ENCODE assay signal across 9 mouse cellular contexts in genomic region chr4:118446415-118447153, GRCm38 (mm10). TPM values are rescaled to one million over a fixed set of nuclear protein-coding genes. Genes with fewer than 3 reads are reported as not detected.
DNase-seq lines count a peak whose midpoint lies in the region; ATAC-seq lines count a peak whose summit lies in the region.
"Had no signal": no experiment of that assay in that cellular context is flagged by ENCODE, and none has a peak within 500 bp of the region (broad histone marks: within the 10 kb centered on the region; RNA-seq: fewer than 3 reads in every experiment).

No protein-coding gene starts in this region.

- ATAC-seq in heart, embryonic 14.5 days (ENCODE audit: insufficient number of reproducible peaks, insufficient read depth, low FRiP score, low read depth): no peak
- ATAC-seq in intestine, embryonic 14.5 days (replicated peaks; ENCODE audit: low FRiP score, low TSS enrichment, low read depth): no peak; the same call in 1 of the 2 replicates
- ATAC-seq in midbrain, embryonic 16.5 days: no peak; the same call in none of the 2 replicates

- H3K27me3 ChIP-seq in heart, embryonic 14.5 days (ENCODE audit: control insufficient read depth, insufficient read depth, low read length): no peaks in the 10 kb centered on the region
- H3K27me3 ChIP-seq in intestine, embryonic 14.5 days (replicated peaks; ENCODE audit: control insufficient read depth, insufficient read depth, low read length): no peaks in the 10 kb centered on the region
- no peaks in the 10 kb centered on the region for H3K27me3 ChIP-seq in midbrain, embryonic 16.5 days (ENCODE audit: control insufficient read depth, insufficient read depth, low read depth, low read length)

- no peaks in the 10 kb centered on the region for H3K36me3 ChIP-seq in heart, embryonic 14.5 days (ENCODE audit: control insufficient read depth, insufficient read depth, low read length)
- H3K36me3 ChIP-seq in intestine, embryonic 14.5 days (ENCODE audit: control insufficient read depth, insufficient read depth, low read length): no peaks in the 10 kb centered on the region
- H3K36me3 ChIP-seq in midbrain, embryonic 16.5 days (ENCODE audit: control insufficient read depth, insufficient read depth, low read length): no peaks in the 10 kb centered on the region

- no peaks in the 10 kb centered on the region for H3K9me3 ChIP-seq in heart, embryonic 14.5 days (ENCODE audit: control insufficient read depth, low read length)
- no peaks in the 10 kb centered on the region for H3K9me3 ChIP-seq in intestine, embryonic 14.5 days (ENCODE audit: control insufficient read depth, low read length)
- H3K9me3 ChIP-seq in midbrain, embryonic 16.5 days (replicated peaks; ENCODE audit: control insufficient read depth, low read length, poor library complexity, severe bottlenecking): no peaks in the 10 kb centered on the region

- 45% methylated on average over 24 of the region's 24 CpGs for WGBS in heart, embryonic 14.5 days
- WGBS in intestine, embryonic 14.5 days: 33% methylated on average over 23 of the region's 24 CpGs
- 19% methylated on average over 24 of the region's 24 CpGs for WGBS in midbrain, embryonic 16.5 days

- H3K4me1 ChIP-seq in heart, embryonic 14.5 days (ENCODE audit: control insufficient read depth in 2 of 2, insufficient read depth in 2 of 2, low read length in 2 of 2): peaks cover 0 to 8% of the 10 kb centered on the region in 2 experiments; a peak in 1 of 4 replicates
- H3K4me1 ChIP-seq in intestine, embryonic 14.5 days (replicated peaks; ENCODE audit: control insufficient read depth, insufficient read depth, low read length): peaks cover 12% of the 10 kb centered on the region
- peaks cover 11% of the 10 kb centered on the region; the same call in 1 of the 2 replicates for H3K4me1 ChIP-seq in midbrain, embryonic 16.5 days (ENCODE audit: control insufficient read depth, insufficient read depth, low read length)

- DNase-seq in heart, adult 8-10 months (ENCODE audit: low spot score): no peak
- peak; percentile 29 for DNase-seq in embryo, embryonic 10 days (ENCODE audit: low spot score)
- no peak for DNase-seq in intestine, embryonic 14.5 days (ENCODE audit: low spot score)
- no peak for DNase-seq in urinary bladder, postnatal 14 days (ENCODE audit: low spot score)
- DNase-seq in adrenal gland, adult 18-20 months (ENCODE audit: low spot score in 2 of 2): no peak
- DNase-seq in frontal cortex, postnatal 25 days (ENCODE audit: low spot score in 2 of 2): no peak

- H3K4me3 ChIP-seq in heart, embryonic 14.5 days (ENCODE audit: control insufficient read depth in 1 of 2, insufficient read depth in 1 of 2, low read depth in 1 of 2, low read length in 2 of 2): peak overlapping the region; percentile 33 to 38
- peak overlapping the region; percentile 35 for H3K4me3 ChIP-seq in intestine, embryonic 14.5 days (ENCODE audit: low read depth, low read length)
- peak overlapping the region; percentile 42 for H3K4me3 ChIP-seq in midbrain, embryonic 16.5 days (ENCODE audit: low read depth, low read length)

- peak overlapping the region; percentile 54; the same call in 1 of the 2 replicates for H3K9ac ChIP-seq in heart, embryonic 14.5 days (ENCODE audit: low read length)
- H3K9ac ChIP-seq in intestine, embryonic 14.5 days (ENCODE audit: low read length): peak overlapping the region; percentile 35
- peak overlapping the region; percentile 68 for H3K9ac ChIP-seq in midbrain, embryonic 16.5 days (ENCODE audit: low read depth, low read length)

- no peak overlapping the region for H3K27ac ChIP-seq in heart, embryonic 14.5 days (replicated peaks in 1 of 2; ENCODE audit: control insufficient read depth in 1 of 2, insufficient read depth in 1 of 2, low read depth in 2 of 2, low read length in 2 of 2)
- no peak overlapping the region for H3K27ac ChIP-seq in intestine, embryonic 14.5 days (ENCODE audit: low read depth)
- H3K27ac ChIP-seq in midbrain, embryonic 16.5 days (ENCODE audit: low read length): no peak overlapping the region

- peak overlapping the region; percentile 75 for H3K4me2 ChIP-seq in heart, embryonic 14.5 days (ENCODE audit: low read length)
- H3K4me2 ChIP-seq in intestine, embryonic 14.5 days (ENCODE audit: low read length): peak overlapping the region; percentile 85
- H3K4me2 ChIP-seq in midbrain, embryonic 16.5 days (ENCODE audit: low read length): peak overlapping the region; percentile 81

RNA-seq across cellular contexts. Expression of gene Cdc20, which starts 9.4 kb away (rescaled TPM):
- polyA plus RNA-seq in heart, embryonic 14.5 days (2014; fragmentation: Nextera tagmentation; extraction: Ambion mirVana): 150 and 165 TPM in 2 replicates
- 1 to 10 TPM in 3 of 4 experiments, under 1 TPM in 1; 0.47 to 1.4 (median 1.0) TPM for total RNA-seq in heart, adult 8-10 months (2022)
- 259 and 273 TPM in 2 replicates for polyA plus RNA-seq in intestine, embryonic 14.5 days (2014; fragmentation: Nextera tagmentation; extraction: Ambion mirVana)
- 22.6 and 27.6 TPM in 2 replicates for polyA plus RNA-seq in midbrain, embryonic 16.5 days (2015; fragmentation: Nextera tagmentation; extraction: Ambion mirVana)
- 1 to 10 TPM; 1.6 to 2.9 TPM for total RNA-seq in adrenal gland, adult 18-20 months (2021)

RNA-seq across cellular contexts. Expression of gene Mpl, which starts 10.7 kb away (rescaled TPM):
- polyA plus RNA-seq in heart, embryonic 14.5 days (2014; fragmentation: Nextera tagmentation; extraction: Ambion mirVana): 1.0 and 1.7 TPM in 2 replicates
- under 1 TPM; 0.41 to 0.97 (median 0.51) TPM for total RNA-seq in heart, adult 8-10 months (2022)
- polyA plus RNA-seq in intestine, embryonic 14.5 days (2014; fragmentation: Nextera tagmentation; extraction: Ambion mirVana): 0.31 and 0.46 TPM in 2 replicates
- polyA plus RNA-seq in midbrain, embryonic 16.5 days (2015; fragmentation: Nextera tagmentation; extraction: Ambion mirVana): 0.11 TPM in 1 of 2 replicates, not detected in the other
- under 1 TPM in 1 of 2 experiments, not detected in 1; 0.22 TPM for total RNA-seq in adrenal gland, adult 18-20 months (2021)
- total RNA-seq: gastrocnemius, adult 8-10 months had no signal

RNA-seq across cellular contexts. Expression of gene Elovl1, which starts 18.7 kb away (rescaled TPM):
- polyA plus RNA-seq in heart, embryonic 14.5 days (2014; fragmentation: Nextera tagmentation; extraction: Ambion mirVana): 60.2 and 60.3 TPM in 2 replicates
- 10 to 100 TPM; 14.8 to 17.7 (median 16.2) TPM for total RNA-seq in heart, adult 8-10 months (2022)
- 144 and 152 TPM in 2 replicates for polyA plus RNA-seq in intestine, embryonic 14.5 days (2014; fragmentation: Nextera tagmentation; extraction: Ambion mirVana)
- polyA plus RNA-seq in midbrain, embryonic 16.5 days (2015; fragmentation: Nextera tagmentation; extraction: Ambion mirVana): 25.1 and 26.1 TPM in 2 replicates
- 10 to 100 TPM; 61.2 to 86.0 TPM for total RNA-seq in adrenal gland, adult 18-20 months (2021)

RNA-seq across cellular contexts. Expression of gene Med8, which starts 37.4 kb away (rescaled TPM):
- 63.6 and 69.4 TPM in 2 replicates for polyA plus RNA-seq in heart, embryonic 14.5 days (2014; fragmentation: Nextera tagmentation; extraction: Ambion mirVana)
- total RNA-seq in heart, adult 8-10 months (2022): 10 to 100 TPM; 28.8 to 42.8 (median 36.2) TPM
- 106 and 109 TPM in 2 replicates for polyA plus RNA-seq in intestine, embryonic 14.5 days (2014; fragmentation: Nextera tagmentation; extraction: Ambion mirVana)
- 101 TPM in 2 replicates for polyA plus RNA-seq in midbrain, embryonic 16.5 days (2015; fragmentation: Nextera tagmentation; extraction: Ambion mirVana)
- 10 to 100 TPM; 62.3 to 68.5 TPM for total RNA-seq in adrenal gland, adult 18-20 months (2021)

RNA-seq across cellular contexts. Expression of gene Szt2, which starts 37.5 kb away (rescaled TPM):
- polyA plus RNA-seq in heart, embryonic 14.5 days (2014; fragmentation: Nextera tagmentation; extraction: Ambion mirVana): 7.1 and 7.6 TPM in 2 replicates
- 10 to 100 TPM; 10.3 to 13.0 (median 11.7) TPM for total RNA-seq in heart, adult 8-10 months (2022)
- polyA plus RNA-seq in intestine, embryonic 14.5 days (2014; fragmentation: Nextera tagmentation; extraction: Ambion mirVana): 12.1 and 13.2 TPM in 2 replicates
- 8.7 and 10.3 TPM in 2 replicates for polyA plus RNA-seq in midbrain, embryonic 16.5 days (2015; fragmentation: Nextera tagmentation; extraction: Ambion mirVana)
- total RNA-seq in adrenal gland, adult 18-20 months (2021): 10 to 100 TPM; 13.9 to 19.2 TPM
